In genomic region chr11:86992461-86992988, GRCm38 (mm10) we compare ENCODE assay signal across 8 mouse cellular contexts. TPM values are rescaled to one million over a fixed set of nuclear protein-coding genes. Genes with fewer than 3 reads are reported as not detected.
DNase-seq lines count a peak whose midpoint lies in the region; ATAC-seq and TF ChIP-seq lines count a peak whose summit lies in the region.

No protein-coding gene starts in this region.

- H3K4me1 ChIP-seq in heart, embryonic 12.5 days (replicated peaks) = peaks cover 56% of the 10 kb centered on the region
- H3K4me1 ChIP-seq in MEL (ENCODE audit: control insufficient read depth in 1 of 2, insufficient read depth in 2 of 2, low read length in 2 of 2) = peaks cover 13 to 18% of the 10 kb centered on the region in 2 experiments
- peaks cover 54% of the 10 kb centered on the region for H3K4me1 ChIP-seq in heart, embryonic 15.5 days (replicated peaks)

- no peak for TF ChIP-seq POLR2A in MEL (IDR thresholded peaks at IDR 0.05; ENCODE audit: control insufficient read depth in 1 of 2, insufficient read depth in 1 of 2, low read depth in 1 of 2, low read length in 2 of 2, poor library complexity in 1 of 2)

- H3K36me3 ChIP-seq in heart, embryonic 12.5 days = peaks cover 5% of the 10 kb centered on the region; the same call in 1 of the 2 replicates
- H3K36me3 ChIP-seq in MEL (ENCODE audit: control insufficient read depth in 1 of 2, insufficient read depth in 2 of 2, low read length in 2 of 2) (peaks cover 0 to 22% of the 10 kb centered on the region in 2 experiments; a peak in 2 of 4 replicates), macrophage (ENCODE audit: inconsistent target) (no peaks in the 10 kb centered on the region)
- H3K36me3 ChIP-seq in heart, embryonic 15.5 days = no peaks in the 10 kb centered on the region

- peak overlapping the region; percentile 93 for H3K27ac ChIP-seq in heart, embryonic 12.5 days (ENCODE audit: poor library complexity, severe bottlenecking)
- no peak overlapping the region for H3K27ac ChIP-seq in MEL (ENCODE audit: control insufficient read depth, low read depth, low read length)
- H3K27ac ChIP-seq in heart, embryonic 15.5 days = peak overlapping the region; percentile 98
- H3K27ac ChIP-seq in macrophage = no peak overlapping the region

- H3K9ac ChIP-seq in heart, embryonic 12.5 days = peak overlapping the region; percentile 92
- H3K9ac ChIP-seq in MEL (ENCODE audit: control insufficient read depth, low read depth, low read length, poor library complexity, severe bottlenecking) = peak overlapping the region; percentile 69
- peak overlapping the region; percentile 95 for H3K9ac ChIP-seq in heart, embryonic 15.5 days

- no peaks in the 10 kb centered on the region for H3K9me3 ChIP-seq in heart, embryonic 12.5 days (replicated peaks)
- H3K9me3 ChIP-seq in MEL (replicated peaks; ENCODE audit: insufficient read depth, low read length) = no peaks in the 10 kb centered on the region
- H3K9me3 ChIP-seq in heart, embryonic 15.5 days (replicated peaks) = no peaks in the 10 kb centered on the region

- no peak for TF ChIP-seq EP300 in MEL (IDR thresholded peaks at IDR 0.05; ENCODE audit: low read depth in 1 of 2, low read length in 2 of 2)

- H3K4me3 ChIP-seq in heart, embryonic 12.5 days = peak overlapping the region; percentile 78
- H3K4me3 ChIP-seq in MEL (ENCODE audit: control insufficient read depth in 1 of 2, insufficient read depth in 1 of 2, low read depth in 2 of 2, low read length in 2 of 2) (peak overlapping the region; percentile 77 to 95), macrophage (ENCODE audit: inconsistent target) (peak overlapping the region; percentile 43)
- peak overlapping the region; percentile 96 for H3K4me3 ChIP-seq in heart, embryonic 15.5 days

- 1% methylated on average over 13 of the region's 13 CpGs for WGBS in heart, embryonic 12.5 days
- 2% methylated on average over 13 of the region's 13 CpGs for WGBS in heart, embryonic 15.5 days
- WGBS in macrophage (ENCODE audit: missing documents) = 7% methylated on average over 13 of the region's 13 CpGs

- H3K79me2 ChIP-seq in MEL (ENCODE audit: control insufficient read depth, insufficient read depth, low read length, poor library complexity) (no peaks in the 10 kb centered on the region; the same call in 1 of the 2 replicates), macrophage (ENCODE audit: inconsistent target) (peaks cover 19% of the 10 kb centered on the region; the same call in 1 of the 2 replicates)

- DNase-seq in heart, adult 9 months (ENCODE audit: low spot score in 2 of 2) = no peak
- DNase-seq in MEL (ENCODE audit: low read depth, low spot score) = peak; percentile 28
- no peak for DNase-seq in embryo, embryonic 10.5 days (ENCODE audit: low spot score)
- DNase-seq in urinary bladder, postnatal 4 days (ENCODE audit: low spot score in 2 of 2) = no peak

- H3K4me2 ChIP-seq in heart, embryonic 12.5 days = peak overlapping the region; percentile 85
- H3K4me2 ChIP-seq in heart, embryonic 15.5 days = peak overlapping the region; percentile 77

- no peak for TF ChIP-seq CTCF in MEL (IDR thresholded peaks at IDR 0.05 in 2 of 3, conservative IDR thresholded peaks at IDR 0.05 in 1 of 3; ENCODE audit: control insufficient read depth in 1 of 3, insufficient read depth in 1 of 3, low read depth in 2 of 3, low read length in 3 of 3, poor library complexity in 1 of 3, severe bottlenecking in 1 of 3)

- no peaks in the 10 kb centered on the region for H3K27me3 ChIP-seq in heart, embryonic 12.5 days (replicated peaks)
- no peaks in the 10 kb centered on the region for H3K27me3 ChIP-seq in MEL (ENCODE audit: control insufficient read depth in 1 of 2, insufficient read depth in 2 of 2, low read length in 2 of 2)
- H3K27me3 ChIP-seq in heart, embryonic 15.5 days = no peaks in the 10 kb centered on the region

- ATAC-seq in heart, embryonic 12.5 days (ENCODE audit: insufficient number of reproducible peaks, low FRiP score) = no peak
- no peak for ATAC-seq in heart, embryonic 15.5 days (replicated peaks; ENCODE audit: insufficient number of reproducible peaks, insufficient read depth, low FRiP score, low read depth)
- ATAC-seq in monocyte, adult 5-6 weeks (replicated peaks; ENCODE audit: insufficient number of reproducible peaks, low FRiP score, low TSS enrichment, poor library complexity, severe bottlenecking) = no peak

- TF ChIP-seq RAD21 in MEL (IDR thresholded peaks at IDR 0.05; ENCODE audit: low read depth, low read length) = no peak

TF ChIP-seq in MEL, 35 proteins besides CTCF, POLR2A, EP300 and RAD21:
- no peak for TF ChIP-seq HCFC1 (IDR thresholded peaks at IDR 0.05; ENCODE audit: low read depth, low read length)
- TF ChIP-seq NRF1 (IDR thresholded peaks at IDR 0.05; ENCODE audit: insufficient read depth, low read depth, low read length, poor library complexity, severe bottlenecking) = no peak
- no peak for TF ChIP-seq TBP (IDR thresholded peaks at IDR 0.05; ENCODE audit: low read depth, low read length)
- no peak for TF ChIP-seq BHLHE40 (IDR thresholded peaks at IDR 0.05; ENCODE audit: borderline replicate concordance, low read depth, low read length)
TF ChIP-seq in MEL: peak in this region for 0.

RNA-seq across cellular contexts. Expression of gene Ypel2, which starts 1.0 kb away (rescaled TPM):
- 24.0 and 25.8 TPM in 2 replicates for polyA plus RNA-seq in heart, embryonic 12.5 days (2016; fragmentation: Nextera tagmentation; extraction: Ambion mirVana)
- total RNA-seq in MEL (2012; rRNA removed) = 0.23 and 0.33 TPM in 2 replicates
- polyA plus RNA-seq in MEL (2012; ENCODE audit: insufficient read depth in 1 of 2, insufficient read length in 2 of 2, low read depth in 1 of 2, low replicate concordance in 2 of 2, missing spikeins in 1 of 2) (under 1 TPM in 1 of 2 experiments, not detected in 1; 0.52 TPM), macrophage (2018) (1.1 to 6.4 TPM (median 4.0 TPM) in 3 replicates)
- 20.8 and 23.1 TPM in 2 replicates for polyA plus RNA-seq in heart, embryonic 15.5 days (2015; fragmentation: Nextera tagmentation; extraction: Ambion mirVana)
- 10 to 100 TPM in 2 of 26 experiments, 1 to 10 TPM in 19, under 1 TPM in 5; 0.65 to 14.1 (median 3.8) TPM for total RNA-seq in macrophage (2018; cell fraction: chromatin; rRNA removed)
- total RNA-seq in macrophage (2018; cell fraction: cytosol; rRNA removed) = 1 to 10 TPM in 25 of 26 experiments, under 1 TPM in 1; 0.84 to 9.4 (median 3.3) TPM
- 10 to 100 TPM in 4 of 26 experiments, 1 to 10 TPM in 22; 1.4 to 14.7 (median 3.7) TPM for total RNA-seq in macrophage (2018; cell fraction: nucleus; rRNA removed)
- total RNA-seq in monocyte, adult 5-6 weeks (2017) = 4.2 to 10.7 TPM (median 6.5 TPM) in 3 replicates

Comparison
In these comparisons a context has a peak if more than half of its experiments do, and no peak if none do; other contexts are left out.
1. H3K27ac ChIP-seq: peak in heart, embryonic 12.5 days (single experiment) and heart, embryonic 15.5 days (single experiment); none in MEL (single experiment) and macrophage (single experiment).
2. H3K4me3 ChIP-seq: peak in every context shown above with its lines; median percentile 96 in heart, embryonic 15.5 days; 86 in MEL; 78 in heart, embryonic 12.5 days; 43 in macrophage.
3. Peak in every context shown above with its lines, with median percentiles within 50 percentile points of each other: H3K9ac ChIP-seq.